Mouse (Mus musculus) brain, embryonic 14.5 days (tissue): ENCODE measurements around the gene Pigs.

Experiments
- CTCF ChIP-seq: fragments of 200-500 bp; IDR thresholded peaks from 2 replicates; pipeline ENCODE4 v1.5.1; 2012; ENCODE audit warnings: inconsistent platforms, mild to moderate bottlenecking, moderate library complexity, borderline replicate concordance; ENCODE audit not compliant: insufficient read depth, insufficient read length; ENCODE audit errors: extremely low read depth
- POLR2A ChIP-seq: fragments of 200-500 bp; IDR thresholded peaks from 2 replicates; pipeline ENCODE4 v1.6.1; 2012; ENCODE audit warnings: mild to moderate bottlenecking, inconsistent platforms, borderline replicate concordance; ENCODE audit not compliant: poor library complexity, insufficient read depth, insufficient read length, severe bottlenecking; ENCODE audit errors: extremely low read depth

GRCm38 (mm10) chr11:78327634-78328511 lies at the start of gene Pigs:
- TF ChIP-seq CTCF (no peak), POLR2A (peak; percentile 68; the same call in 1 of the 2 replicates)
